Mouse (Mus musculus): ENCODE measurements at regions not wholly inside any gene's neighbourhood (a gene's known extent, or its start where the extent isn't known, plus 50 kb on each side); places are given as distances from the start of the nearest gene placed in this dataset.

DNA sequence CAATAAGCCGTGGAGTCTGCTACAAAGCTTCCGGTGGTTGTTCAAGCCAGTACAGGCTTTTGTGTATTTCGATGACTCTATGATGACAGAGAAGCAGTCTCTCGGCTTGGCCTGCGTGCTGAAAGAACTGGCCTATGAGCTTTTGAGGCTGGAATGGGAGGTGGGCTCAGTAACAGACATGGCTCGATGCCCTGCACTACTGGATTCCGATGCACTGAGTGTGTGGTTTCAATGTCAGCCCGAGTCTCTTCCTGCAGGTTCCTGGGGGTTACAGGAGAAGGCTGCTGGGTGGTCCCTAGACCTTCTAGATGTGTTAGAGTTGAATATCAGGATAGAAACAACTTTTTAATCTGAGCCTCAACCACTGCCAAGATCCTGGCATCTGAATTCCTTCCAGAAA lies 53.2 kb downstream of the Gm815 start:
- no peak for DNase-seq

DNA sequence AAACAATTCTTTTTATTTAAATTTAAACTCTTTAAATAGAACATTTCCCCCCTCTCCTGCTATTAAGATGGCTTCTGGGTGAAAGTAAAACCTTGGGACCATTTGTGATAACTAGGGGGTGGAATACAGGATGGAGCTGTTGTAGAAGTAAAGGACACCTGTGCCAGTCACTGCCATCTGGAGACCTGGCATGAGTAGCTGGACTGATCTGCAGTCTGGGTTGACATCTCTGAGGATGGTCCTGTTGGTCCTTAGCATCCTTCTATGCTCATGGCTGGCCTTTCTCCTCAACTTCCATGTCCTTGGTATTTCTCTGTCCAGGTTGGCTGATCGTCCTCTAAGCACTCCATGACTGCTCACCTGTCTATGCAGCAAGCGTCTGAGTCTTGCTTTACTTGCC lies 58.3 kb downstream of the Gm815 start:
- DNase-seq: no peak

DNA sequence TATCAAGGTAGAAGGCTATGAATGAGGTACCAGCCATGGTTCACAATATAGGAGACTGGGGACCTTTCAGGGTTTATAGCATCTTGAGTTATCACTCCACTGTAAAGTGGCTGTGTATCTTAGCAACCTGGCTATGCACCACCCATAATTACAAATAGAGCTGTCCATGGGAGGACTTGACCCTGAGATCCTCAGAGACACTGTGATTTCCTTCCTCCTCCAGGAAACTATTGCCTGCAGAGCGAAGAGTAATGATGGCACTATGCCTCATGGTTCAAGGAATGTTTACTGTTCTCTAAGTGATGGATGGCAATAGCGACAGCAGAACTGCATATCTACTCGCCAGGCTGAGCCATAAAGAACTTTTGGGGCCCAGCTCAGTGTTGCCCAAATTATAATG lies 60.9 kb downstream of the Gm815 start:
- DNase-seq: no peak

DNA sequence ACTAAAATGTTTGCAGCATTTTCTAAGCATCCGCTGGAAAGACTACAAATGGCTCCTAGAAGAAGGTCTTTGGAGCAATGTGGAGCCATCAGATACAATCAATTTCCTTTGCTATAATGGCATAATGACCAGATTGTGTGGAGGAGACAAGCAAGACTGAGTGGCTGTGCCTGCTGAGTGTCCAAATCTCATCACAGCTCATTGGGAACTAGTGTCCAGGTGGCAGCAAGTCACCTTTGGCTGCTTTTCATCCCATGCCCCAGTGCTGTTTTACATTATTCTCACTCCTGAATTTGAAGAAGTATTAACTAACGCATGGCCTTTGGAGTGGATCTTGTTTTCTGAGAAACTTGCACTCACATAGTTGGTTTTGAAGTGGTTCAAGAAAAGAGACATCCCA lies 62.8 kb downstream of the Gm815 start:
- DNase-seq: no peak

DNA sequence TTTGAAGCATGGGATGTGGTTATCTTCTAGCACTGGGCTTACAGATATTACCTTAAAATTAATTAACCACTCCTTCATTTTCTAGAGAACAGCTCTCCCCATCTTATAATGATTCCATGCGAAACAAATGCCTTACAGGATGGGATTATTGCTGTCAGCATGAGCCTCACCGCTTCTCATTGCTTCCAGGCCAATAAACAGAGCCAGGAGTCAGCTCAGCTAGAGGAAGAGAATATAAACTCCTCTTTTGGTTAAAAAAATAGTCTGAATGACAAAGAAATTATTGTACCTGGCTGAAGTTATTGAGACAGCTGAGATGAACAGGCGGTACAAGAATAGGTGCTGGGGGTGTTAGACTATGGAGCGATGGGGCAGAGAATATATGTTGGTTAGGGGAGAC lies 63.5 kb downstream of the Gm815 start:
- no peak for DNase-seq

DNA sequence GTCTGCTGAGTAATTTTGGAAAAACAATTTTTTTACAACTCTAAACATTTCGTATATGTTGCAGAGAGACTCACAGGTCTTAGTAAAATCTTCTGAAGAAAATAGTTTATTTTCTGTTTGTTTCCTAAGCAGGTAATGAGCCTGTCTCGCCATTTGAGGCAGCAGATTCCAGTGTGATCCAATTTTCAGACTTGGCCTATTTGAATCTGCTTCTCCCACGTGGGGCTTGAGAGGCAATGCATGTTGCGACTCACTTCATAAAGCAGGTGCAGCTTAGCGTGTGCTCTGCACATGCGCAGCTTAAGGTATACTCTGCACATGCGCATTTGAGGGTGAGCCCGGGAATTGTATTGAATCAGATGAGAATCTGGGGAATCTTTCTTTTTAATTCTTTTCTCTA lies 67.7 kb downstream of the Gm815 start:
- DNase-seq: no peak

DNA sequence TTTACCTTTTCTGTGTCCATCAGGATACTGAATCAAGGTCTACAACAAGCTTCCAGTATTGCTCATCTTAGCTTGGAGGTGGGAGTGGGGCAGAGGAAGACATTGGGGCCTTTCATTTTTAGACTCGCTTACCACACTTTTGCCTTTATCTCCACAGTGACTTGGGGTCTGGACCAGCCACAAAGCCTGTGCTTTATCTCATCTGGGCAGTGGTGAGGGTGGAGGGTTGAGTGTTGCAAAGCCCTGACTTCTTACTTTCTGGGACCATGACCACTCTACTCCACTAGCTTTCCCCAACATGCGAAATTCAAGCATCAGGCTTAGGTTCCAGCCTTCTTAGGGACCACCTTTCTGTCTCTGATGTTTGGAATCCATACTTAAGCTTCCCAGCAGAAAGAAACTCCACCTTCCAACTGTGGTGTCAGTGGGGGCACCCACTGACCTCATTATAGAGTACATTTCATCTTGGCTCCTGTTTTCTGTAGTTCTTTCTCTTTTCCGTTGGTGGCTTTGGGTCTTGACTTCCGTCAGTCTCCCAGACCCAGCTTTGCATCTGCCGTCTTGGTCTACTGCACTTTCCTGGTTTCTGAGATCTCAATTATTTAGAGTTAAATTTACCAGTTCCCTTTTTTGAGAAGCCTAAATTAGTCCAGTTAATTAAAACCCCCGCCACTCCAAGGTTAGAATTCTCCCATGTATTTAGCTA lies 80.5 kb downstream of the Gm815 start:
- no peak for DNase-seq

DNA sequence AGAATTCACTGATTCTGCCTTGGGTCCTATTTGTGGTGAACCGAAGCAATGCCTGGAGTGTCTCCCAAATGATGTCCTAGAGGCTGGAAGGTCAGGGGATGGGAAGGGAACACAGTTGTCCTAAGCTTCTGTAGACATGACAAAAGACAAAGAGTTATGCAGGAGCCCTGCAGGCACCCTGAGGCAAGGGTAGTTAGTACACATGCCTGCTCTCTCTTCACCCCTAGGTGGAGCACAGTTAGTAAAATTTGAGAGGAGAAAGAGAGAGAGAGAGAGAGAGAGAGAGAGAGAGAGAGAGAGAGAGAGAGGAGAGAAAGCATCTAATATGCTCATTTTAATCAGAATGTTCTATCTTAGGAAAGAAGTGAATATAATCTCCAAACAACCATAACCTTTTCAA lies 87.4 kb downstream of the Gm815 start:
- no peak for DNase-seq

DNA sequence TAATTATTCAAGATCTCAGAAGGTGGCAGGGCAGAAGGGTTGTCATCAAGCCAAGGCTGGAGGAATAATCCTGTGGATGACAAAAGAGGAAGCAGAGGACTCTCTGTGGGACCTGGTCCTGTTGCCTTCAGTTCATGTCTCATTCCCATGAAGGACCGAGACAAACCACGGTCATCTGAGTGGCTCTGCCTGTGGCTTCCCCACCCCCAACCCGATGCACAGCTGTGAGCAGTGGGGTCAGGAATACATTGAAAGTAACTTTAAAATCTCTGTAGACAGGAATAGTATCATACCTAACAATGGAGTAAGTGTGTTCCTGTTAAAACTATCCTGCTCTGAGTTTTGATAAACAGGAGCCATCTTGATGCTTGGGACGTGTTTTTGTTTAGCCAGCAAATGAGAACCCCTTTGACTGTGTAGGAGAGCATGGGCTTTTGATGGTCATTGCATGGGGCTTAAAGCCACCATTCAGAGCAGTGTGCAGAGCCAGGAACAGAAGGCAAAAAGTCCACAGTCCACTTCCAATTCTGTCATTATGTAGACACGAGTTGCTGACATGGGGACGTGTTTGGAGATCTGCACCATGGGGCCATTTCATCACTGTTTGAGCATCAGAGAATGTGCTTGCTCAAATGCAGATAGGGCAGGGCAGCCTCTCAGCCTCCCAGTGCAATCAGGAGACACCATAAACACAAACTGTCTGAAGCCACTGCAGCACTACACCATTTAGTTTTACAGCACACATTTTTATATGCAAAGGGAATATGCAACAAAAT lies 88.3 kb downstream of the Gm815 start:
- no peak for DNase-seq

DNA sequence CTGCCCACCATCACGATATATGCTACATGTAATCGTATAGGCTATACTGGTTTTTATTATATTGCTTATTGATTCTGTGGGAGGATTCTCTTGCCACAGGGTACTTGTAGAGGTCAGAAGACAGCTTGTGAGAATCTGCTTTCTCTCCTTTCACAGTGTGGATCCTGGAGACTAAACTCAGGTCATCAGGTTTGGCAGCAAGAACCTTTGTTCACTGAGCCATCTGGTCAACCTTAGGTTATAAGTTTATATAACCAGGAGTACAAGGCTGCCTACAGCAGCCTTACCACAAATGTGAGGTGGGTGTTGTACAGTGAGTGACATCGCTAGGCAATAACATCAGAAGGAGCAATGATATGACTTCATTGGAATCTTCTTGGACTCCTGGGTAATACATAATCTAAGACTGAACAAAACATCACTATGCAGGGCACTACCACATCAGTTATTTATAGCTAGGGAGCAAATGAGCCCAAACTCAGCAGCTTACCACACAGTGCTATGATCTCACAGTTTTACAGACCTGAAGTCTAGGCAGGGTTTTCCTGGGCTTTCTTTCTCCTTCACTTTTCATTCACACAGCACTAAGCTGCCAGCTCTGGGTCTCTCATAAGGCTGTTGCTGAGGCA lies 89.0 kb downstream of the Gm815 start:
- no peak for DNase-seq

DNA sequence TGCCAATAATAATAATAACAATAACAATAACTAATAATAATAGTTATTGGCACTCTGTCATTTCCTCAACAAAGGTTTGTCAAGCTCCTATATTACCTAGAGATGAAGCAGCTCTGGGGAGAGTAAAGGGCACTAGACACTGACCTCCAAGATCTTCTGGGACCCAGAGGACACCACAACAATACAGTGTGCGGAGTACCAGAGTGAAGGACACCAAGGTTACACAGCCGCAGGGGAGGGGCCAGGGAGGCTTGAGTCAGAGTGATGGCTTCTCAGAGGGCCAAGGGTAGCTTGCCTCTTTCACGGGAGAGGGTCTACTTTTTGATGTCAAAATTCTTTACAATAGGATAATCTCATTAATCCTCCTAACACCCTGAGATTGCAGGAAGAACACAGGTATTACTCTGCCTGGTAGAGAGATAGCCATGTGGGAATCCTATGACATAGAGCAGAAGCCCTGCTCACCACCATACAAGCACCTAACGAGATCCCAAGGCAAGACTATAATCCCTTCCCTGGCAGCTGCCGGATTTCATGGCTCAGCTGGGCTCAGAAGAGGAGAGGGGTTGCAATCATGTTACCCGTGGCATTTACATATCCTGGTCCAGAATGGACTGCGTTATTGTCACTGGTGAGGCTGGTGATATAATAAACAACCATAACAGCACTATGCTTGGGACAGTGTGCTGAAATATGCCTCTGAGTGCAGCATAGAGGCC lies 91.1 kb downstream of the Gm815 start:
- DNase-seq: no peak

DNA sequence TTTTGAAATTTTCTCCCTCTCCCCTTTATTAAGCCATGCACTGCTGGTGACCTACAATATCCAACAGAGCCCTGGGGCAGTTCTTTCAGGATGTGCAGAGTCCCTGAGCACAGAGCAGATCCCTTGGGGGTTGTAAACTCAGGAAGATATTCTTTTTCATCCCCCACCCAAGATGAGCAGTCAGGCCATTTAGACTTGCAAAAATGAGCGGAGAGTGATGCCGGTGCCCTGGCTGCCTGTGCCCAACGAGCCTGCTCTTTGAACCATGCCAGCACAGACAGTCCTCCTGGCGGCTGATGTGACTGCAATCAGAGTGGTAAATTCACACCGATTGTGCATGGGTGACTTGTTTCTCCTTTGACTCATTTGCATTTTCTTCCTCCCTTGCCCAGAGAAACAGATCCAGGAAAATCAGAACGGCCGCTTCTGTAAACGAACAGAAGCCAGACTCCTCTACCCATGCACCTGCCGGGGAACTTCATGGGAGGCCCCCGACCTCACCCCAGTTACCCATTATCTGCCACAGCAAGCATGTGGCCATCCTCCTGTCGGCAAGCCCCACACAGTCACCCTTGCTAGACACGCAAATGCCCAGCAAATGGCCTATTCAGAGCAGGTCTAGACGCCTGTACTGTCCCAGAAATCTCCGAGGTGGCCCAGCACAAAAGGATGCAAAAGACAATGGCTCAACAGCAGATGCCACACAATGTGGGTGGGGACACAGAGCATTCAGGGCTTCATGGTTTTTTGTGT lies 92.4 kb downstream of the Gm815 start:
- no peak for DNase-seq

DNA sequence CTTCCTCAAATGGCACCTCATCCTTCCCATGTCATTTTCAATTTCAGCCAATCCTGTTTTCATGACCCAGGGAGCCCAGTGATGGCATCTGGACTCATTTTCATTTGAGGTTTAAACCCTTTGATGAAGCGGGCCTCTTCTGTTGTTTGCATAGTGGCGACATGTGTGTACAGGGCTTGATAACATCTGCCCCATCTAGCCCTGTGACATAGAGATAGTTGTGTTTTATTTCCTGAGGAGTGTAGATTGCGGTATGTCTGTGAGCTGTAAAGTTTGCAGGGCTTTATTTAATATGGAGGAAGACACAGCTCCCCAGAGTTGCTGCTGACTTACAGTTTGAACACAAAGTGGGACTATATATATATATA lies 92.9 kb downstream of the Gm815 start:
- no peak for DNase-seq

DNA sequence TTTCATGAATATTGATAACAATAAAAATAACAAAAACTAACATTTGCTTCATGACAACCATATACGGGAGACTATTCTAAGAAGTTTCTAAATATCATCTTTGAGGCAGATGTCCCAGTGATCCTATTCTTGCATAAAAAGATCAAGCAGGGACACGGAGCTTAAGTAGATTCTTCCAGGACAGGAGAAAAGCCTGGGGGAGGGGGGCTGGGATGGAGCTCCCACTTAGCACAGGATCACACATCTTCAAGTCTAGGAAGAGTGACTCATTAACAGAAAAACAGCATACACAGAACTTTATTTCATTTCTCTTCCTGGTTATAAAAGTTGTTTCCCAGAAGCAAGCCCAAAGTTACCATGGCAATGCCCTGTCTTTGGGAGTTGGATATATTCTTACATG lies 93.6 kb downstream of the Gm815 start:
- no peak for DNase-seq

DNA sequence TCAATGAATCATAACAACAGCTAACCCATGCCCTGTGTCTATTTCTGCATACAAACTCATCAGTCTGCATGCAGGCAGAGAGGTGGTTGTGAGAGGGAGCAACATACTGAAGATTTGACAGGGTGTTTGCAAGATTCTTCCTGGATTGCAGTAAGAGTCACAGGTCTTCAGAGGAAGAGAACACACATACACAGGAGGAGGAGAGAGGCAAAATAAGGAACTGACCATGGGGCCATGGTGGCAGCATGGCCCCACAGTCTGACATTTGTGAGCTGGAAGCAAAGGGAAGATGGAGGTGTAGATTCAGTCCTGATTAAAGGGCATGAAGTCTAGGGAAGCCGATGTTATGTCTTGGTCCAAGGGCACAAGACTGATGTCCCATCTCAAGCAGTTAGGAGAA lies 101.0 kb downstream of the Gm815 start:
- no peak for DNase-seq

DNA sequence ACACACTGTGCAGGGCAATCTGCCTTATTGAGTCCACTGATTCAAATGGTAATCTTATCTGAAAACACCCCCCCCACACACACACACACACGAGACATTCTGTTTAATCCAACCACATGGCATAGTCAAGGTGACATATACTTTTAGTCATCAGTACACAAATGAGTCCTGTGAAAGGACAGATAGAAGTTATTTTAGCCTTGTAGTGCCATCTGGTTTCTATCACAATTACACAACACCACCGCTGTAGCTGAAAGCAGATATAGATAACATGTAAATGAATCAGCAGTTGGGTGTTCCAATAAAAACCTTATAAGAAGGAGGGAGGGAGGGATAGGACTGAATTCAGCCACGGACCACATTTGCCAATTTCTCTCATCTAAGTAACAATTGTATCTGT lies 101.5 kb downstream of the Gm815 start:
- no peak for DNase-seq

DNA sequence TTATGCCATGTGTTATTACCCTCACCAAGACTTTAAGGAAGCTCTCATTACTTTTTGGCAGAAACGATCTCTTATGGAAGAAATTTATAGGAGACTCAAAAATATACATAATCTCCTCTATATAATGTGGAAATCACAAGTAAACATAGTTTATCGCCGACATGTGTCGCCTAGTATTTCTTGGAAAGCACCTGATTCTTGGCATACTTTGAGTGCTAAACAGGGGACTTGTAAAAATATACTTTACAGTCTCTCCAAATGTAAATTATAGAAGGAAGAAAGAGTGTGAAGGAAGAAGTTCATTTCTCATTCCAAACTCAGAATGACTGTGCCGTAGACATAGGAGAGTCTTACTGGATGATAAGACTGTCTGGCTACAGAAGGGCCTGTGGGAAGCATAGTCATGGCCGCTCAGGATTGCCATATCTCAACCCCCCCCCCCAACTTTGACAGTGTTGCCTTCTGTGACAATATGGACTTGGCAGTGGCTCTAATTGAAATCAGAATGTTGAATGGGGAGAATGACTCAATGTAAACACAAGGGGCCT lies 102.3 kb downstream of the Gm815 start:
- DNase-seq: no peak

DNA sequence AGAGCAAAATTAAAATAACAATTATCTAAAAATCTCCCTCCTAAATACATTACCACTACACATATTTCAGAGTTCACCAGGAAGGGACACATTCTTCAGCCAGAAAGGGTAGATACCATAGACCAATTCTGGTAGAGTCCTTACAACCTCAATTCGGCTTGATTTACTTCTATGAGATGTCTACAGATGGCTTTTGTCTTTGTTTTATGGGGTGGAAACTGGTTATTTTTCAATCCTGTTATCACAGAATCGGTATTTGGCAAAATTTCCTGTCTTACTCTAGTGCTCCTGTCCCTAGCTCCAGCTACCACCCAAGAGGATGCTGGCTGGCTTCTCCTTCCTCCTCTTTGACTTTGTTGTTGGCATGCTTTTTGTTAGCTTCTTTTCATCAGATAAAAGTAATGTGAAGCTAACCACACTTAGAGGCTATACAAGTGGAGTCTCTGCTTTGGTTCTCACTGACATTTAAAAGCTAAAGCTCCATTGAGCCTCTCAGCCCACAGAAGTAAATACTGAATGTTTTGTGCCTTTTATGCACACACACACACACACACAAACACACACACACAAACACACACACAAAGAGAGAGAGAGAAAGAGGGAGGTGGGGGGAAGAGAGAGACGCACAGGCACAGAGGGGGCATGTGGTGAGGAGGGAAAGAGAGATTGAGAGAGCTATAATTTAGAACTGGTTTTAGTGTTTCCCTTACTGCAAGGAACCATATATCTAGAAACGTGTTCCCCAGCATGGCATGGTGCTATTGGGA lies 109.1 kb downstream of the Gm815 start:
- DNase-seq: no peak

DNA sequence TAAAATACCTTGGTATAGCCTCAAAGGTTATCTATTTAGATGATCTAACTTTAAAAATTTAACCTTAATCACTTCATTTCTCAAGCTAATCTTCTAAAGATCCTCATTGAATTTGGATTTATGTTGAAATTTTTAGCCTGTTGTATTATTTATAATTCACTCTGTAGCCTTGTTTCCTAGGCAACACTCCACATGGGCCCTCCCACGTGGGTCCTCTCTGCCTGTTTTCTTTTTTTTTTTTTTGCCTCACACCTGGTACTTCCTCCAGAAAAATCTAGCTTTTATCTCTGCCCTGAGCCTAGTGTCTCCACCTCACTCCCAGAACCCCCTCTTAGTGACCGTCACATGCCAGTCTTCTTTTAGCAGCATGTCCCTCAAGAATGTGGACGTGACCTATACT lies 113.9 kb downstream of the Gm815 start:
- DNase-seq: no peak

DNA sequence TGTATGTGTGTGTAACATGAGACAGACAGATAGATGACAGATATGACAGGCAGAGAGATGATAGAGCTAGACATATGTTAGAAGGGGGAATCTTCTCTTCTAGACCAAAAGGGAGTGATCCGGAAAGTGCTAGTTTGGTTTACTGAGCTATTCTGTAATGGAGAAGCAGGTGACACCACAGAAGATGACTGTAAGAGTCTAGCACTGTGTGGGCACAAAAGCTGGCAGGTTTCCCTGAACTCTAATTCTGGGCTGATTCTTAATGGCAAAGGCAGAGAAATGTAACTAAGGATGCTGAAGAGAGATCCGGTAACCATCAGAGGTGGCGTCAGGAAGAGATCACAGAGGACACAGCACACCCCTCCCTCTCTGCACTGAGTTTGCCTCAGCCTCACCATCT lies 136.2 kb downstream of the Gm815 start:
- no peak for DNase-seq

DNA sequence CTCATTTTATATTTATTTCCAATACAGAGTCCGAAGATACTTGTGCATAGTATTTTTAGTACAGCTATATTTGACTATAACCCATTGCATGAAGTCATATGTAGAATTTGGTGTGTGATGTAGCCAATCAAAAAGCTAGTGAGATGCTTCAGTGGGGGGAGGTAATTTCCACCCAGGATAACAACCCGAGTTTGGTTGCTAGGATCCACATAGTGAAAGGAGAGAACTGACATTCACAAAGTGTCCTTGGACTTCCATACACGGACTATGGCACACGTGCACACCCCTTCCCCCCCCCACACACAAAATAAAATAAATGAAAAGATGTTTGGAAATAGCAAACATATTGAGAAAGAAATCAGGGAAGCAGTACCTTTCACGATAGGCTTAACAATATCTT lies 137.2 kb downstream of the Gm815 start:
- DNase-seq: no peak

DNA sequence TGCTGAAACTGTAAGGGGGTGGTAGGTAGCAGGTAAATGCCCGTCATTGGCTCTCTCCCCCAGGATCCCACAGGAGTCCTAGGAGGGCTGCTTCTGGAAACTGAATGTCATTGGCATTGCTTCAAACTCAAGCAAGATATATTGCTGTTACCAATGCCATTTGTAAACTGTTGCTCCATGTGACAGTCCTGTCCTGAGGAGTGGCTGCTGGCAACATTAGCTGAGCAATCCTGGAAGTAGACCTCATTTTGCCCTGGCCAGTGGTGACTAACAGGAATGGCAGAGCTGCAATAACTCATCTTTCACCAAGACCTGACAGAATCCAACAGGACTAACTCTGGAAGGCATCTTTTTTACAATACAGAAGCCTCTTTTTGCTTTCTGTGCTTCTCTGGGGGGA lies 143.2 kb downstream of the Gm815 start:
- DNase-seq: no peak
